Mouse (Mus musculus) thymus, adult 2 months (tissue): Measurements from ENCODE around the gene D10Jhu81e. TPM values are rescaled to one million over a fixed set of nuclear protein-coding genes. Genes with fewer than 3 reads are reported as not detected.

ENCODE experiments used
- DNase-seq: peaks from one replicate; pipeline ENCODE4 v3.0.0; 2021
- H3K27ac ChIP-seq: fragments of 200-500 bp; 2 replicates; pipeline ENCODE4 v1.5.1; 2012; ENCODE audit warnings: low read length, control low read depth; ENCODE audit not compliant: control insufficient read depth, insufficient read depth
- H3K27me3 ChIP-seq: fragments of 200-500 bp; 2 replicates; pipeline ENCODE4 v1.6.1; 2012; ENCODE audit warnings: mild to moderate bottlenecking, low read length, moderate library complexity, mixed read lengths; ENCODE audit not compliant: control insufficient read depth, insufficient read depth
- H3K36me3 ChIP-seq: fragments of 200-500 bp; 2 replicates; pipeline ENCODE4 v1.6.1; 2012; ENCODE audit warnings: mild to moderate bottlenecking, low read length, moderate library complexity; ENCODE audit not compliant: control insufficient read depth, insufficient read depth
- H3K4me1 ChIP-seq: fragments of 200-500 bp; replicated peaks from 2 replicates; pipeline ENCODE4 v1.6.1; 2012; ENCODE audit warnings: low read length; ENCODE audit not compliant: control insufficient read depth, insufficient read depth
- H3K4me3 ChIP-seq: fragments of 200-500 bp; 2 replicates; pipeline ENCODE4 v1.5.1; 2012; ENCODE audit warnings: mild to moderate bottlenecking, low read length, control low read depth, moderate library complexity; ENCODE audit not compliant: control insufficient read depth, insufficient read depth
- CTCF ChIP-seq: fragments of 200-500 bp; IDR thresholded peaks from 2 replicates; pipeline ENCODE4 v1.5.1; 2012; ENCODE audit warnings: mild to moderate bottlenecking, control low read depth, low read length, moderate library complexity, borderline replicate concordance; ENCODE audit not compliant: control insufficient read depth, poor library complexity, insufficient read depth; ENCODE audit errors: extremely low read depth
- POLR2A ChIP-seq: fragments of 200-500 bp; IDR thresholded peaks from 2 replicates; pipeline ENCODE4 v1.6.1; 2012; ENCODE audit warnings: mild to moderate bottlenecking, low read length, control low read depth, moderate library complexity; ENCODE audit not compliant: control insufficient read depth, poor library complexity, insufficient read depth; ENCODE audit errors: extremely low read depth
- WGBS: fragments of 180-500 bp; shearing (Covaris S2); methylation state at CpG from one replicate; pipeline ENCODE4 v1.1.7; 2018; 5-methylcytosine and 5-hydroxymethylcytosine counted together
- polyA plus RNA-seq: library from polyadenylated mRNA; depleted of rRNA; stranded (reverse); fragments of >200 nt; gene quantifications from 2 replicates; pipeline ENCODE4 v1.2.3, GENCODE M21; 2012

D10Jhu81e gene
- polyA plus RNA-seq, 1 experiment: 148 TPM

DNA sequence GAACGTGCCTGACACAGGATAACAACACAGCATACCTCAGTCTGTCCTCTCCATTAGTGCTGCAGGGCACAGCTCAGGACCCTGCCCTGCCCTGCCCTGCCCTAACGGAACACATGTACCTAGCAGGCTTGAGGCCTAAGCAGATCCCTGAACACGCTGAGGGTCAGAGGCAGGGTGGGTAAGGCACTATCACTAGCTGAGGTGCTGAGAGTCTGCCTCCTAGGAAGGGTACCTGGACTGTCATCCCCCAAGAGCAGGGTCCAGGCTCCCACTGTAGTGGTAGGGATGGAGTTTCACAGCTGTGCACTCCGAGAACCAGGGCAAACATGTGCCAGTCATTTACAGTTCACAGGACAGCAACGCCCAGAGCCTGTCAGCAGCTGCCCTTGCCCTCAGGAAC, 4.9 kb upstream of the D10Jhu81e start:
- Histone ChIP-seq H3K27ac (no peak overlapping the region), H3K36me3 (peaks cover 7% of the 10 kb centered on the region; the same call in 1 of the 2 replicates), H3K4me1 (peaks cover 4% of the 10 kb centered on the region), H3K4me3 (no peak overlapping the region), H3K27me3 (no peaks in the 10 kb centered on the region)
- TF ChIP-seq POLR2A (no peak), CTCF (no peak)
- no peak for DNase-seq
- WGBS: 96% methylated on average over 5 of the region's 5 CpGs

DNA sequence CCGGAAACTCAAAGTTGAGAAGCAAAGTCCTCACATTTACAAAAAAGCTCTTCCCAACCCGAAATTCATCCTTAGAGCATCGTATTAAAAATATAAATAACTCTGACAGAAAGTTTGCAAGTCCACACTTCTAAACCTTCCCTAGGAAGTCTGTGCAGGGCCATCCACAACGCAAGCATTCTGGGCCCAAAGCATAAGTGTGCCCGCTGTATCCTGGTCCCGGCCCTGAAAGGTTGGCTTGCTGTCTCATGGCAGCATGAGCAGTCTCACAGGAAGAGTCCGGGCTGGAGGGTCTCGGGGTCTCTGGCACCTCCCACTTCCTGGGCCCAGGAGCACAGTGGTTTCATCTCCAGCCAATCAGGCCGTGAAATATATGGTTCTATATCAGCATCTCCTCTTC, 2.0 kb upstream of the D10Jhu81e start:
- Histone ChIP-seq H3K36me3 (peaks cover 4% of the 10 kb centered on the region; the same call in 1 of the 2 replicates), H3K27ac (no peak overlapping the region), H3K4me3 (no peak overlapping the region), H3K27me3 (no peaks in the 10 kb centered on the region), H3K4me1 (peaks cover 13% of the 10 kb centered on the region)
- DNase-seq: no peak
- TF ChIP-seq CTCF (no peak), POLR2A (no peak)
- WGBS: 92% methylated on average over 9 of the region's 9 CpGs

DNA sequence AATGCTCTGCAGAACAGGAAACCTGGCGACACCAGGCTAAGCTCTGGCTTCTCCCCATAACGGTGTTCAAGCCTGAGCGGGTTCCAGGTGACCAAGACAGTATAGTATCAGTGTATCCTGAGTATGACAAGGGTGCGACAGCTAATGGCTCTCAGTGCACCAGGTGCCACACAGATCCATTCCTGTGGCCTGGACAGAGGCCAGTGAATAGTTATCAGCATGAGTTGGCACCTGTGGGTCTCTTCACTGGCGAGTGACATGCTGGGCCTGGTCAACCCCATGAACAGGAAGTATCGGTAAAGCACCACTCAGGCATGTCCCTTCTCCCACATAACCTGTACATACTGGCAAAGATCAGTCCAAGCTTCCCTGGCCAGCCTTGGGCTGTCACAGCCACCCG, 1.5 kb upstream of the D10Jhu81e start:
- H3K4me3 ChIP-seq: no peak overlapping the region
- TF ChIP-seq CTCF (no peak), POLR2A (no peak)
- no peaks in the 10 kb centered on the region for H3K27me3 ChIP-seq
- 89% methylated on average over 7 of the region's 7 CpGs for WGBS
- peaks cover 4% of the 10 kb centered on the region; the same call in 1 of the 2 replicates for H3K36me3 ChIP-seq
- H3K27ac ChIP-seq: no peak overlapping the region
- H3K4me1 ChIP-seq: peaks cover 13% of the 10 kb centered on the region
- DNase-seq: no peak

DNA sequence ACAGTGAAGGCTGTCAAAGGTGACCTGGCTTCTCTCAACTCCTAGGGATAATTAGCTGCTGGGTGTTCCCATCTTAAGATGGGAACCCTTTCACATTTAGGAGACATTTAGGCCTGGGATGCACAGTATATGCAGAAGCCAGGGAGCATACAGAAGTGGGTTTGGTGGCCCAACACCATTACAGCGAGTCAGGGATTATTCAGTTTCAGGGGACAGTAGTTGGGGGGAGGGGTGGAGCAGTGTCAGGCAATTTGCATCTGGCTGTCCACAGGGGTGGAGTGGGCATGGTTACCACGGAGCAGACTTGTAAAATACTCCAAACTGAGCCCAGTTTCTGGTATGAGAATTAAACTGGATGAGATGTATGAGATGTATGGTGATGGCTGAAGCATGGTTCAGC, 863 bp upstream of the D10Jhu81e start:
- H3K4me3 ChIP-seq: no peak overlapping the region
- H3K4me1 ChIP-seq: peaks cover 13% of the 10 kb centered on the region
- H3K27me3 ChIP-seq: no peaks in the 10 kb centered on the region
- H3K36me3 ChIP-seq: peaks cover 4% of the 10 kb centered on the region; the same call in 1 of the 2 replicates
- WGBS: 74% methylated on average over 2 of the region's 2 CpGs
- TF ChIP-seq POLR2A (no peak), CTCF (no peak)
- DNase-seq: no peak
- H3K27ac ChIP-seq: no peak overlapping the region

DNA sequence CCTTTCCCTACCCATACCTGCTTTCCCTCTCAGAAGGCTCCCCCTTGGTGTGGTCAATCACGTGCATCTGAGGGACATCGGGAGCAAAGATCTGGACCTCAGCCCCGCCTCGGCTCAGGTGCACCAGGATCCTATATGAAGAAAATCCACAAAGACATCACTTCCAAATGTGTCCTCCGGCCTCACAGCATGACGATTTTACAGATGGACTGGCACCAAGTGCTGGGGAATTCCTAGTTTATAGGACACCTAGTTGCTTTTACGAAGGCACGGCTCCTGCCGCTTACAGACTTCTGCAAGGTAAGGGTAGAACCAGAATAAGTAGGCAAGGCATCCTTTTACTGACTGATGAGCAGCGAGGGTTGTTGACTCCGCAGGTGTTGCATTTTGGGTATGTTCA, 790 bp downstream of the D10Jhu81e start:
- no peak for TF ChIP-seq POLR2A
- TF ChIP-seq CTCF: no peak
- Histone ChIP-seq H3K36me3 (no peaks in the 10 kb centered on the region), H3K27ac (no peak overlapping the region), H3K4me3 (peak overlapping the region; percentile 65), H3K27me3 (no peaks in the 10 kb centered on the region), H3K4me1 (peaks cover 13% of the 10 kb centered on the region)
- no peak for DNase-seq
- 85% methylated on average over 11 of the region's 11 CpGs for WGBS

- Histone ChIP-seq H3K4me1 (peaks cover 13% of the 10 kb centered on the region), H3K36me3 (no peaks in the 10 kb centered on the region), H3K27ac (no peak overlapping the region), H3K4me3 (no peak overlapping the region), H3K27me3 (no peaks in the 10 kb centered on the region)
- no peak for DNase-seq
- no peak for TF ChIP-seq POLR2A
- no peak for TF ChIP-seq CTCF
These were observed 1.8 kb downstream of the D10Jhu81e start for GRCm38 (mm10) chr10:78167775-78168174.

DNA sequence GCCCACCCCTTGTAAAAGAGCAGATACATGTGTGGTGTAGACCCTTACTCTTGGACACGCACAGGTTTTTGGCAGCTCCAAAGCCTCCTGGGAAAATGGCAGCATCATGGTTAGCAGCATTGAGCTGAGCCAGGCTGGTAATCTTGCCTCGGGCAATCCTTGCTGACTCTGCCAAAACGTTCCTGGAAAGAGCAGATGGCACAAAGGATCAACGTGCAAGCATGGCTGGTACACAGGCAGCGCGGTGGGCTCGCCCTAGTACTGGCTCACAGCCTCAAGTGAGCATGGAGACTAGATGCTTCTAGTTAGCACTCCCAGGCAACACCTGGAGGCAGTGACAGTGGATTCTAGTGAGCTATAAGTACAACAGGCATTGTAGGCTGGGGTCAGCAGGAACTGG, 2.2 kb downstream of the D10Jhu81e start:
- Histone ChIP-seq H3K27ac (no peak overlapping the region), H3K36me3 (no peaks in the 10 kb centered on the region), H3K27me3 (no peaks in the 10 kb centered on the region), H3K4me3 (no peak overlapping the region), H3K4me1 (peaks cover 13% of the 10 kb centered on the region)
- no peak for DNase-seq
- WGBS: 98% methylated on average over 7 of the region's 7 CpGs
- TF ChIP-seq POLR2A (no peak), CTCF (no peak)
